Mouse (Mus musculus) bone marrow macrophage, adult 2 months (primary cell): ENCODE results near the gene Rapgef2.

Experiments used
- CTCF ChIP-seq: IDR thresholded peaks from 2 replicates; pipeline ENCODE4 v1.5.1; 2012; ENCODE audit warnings: low read depth, mild to moderate bottlenecking, low read length, moderate library complexity
- POLR2A ChIP-seq: IDR thresholded peaks from 2 replicates; pipeline ENCODE4 v1.6.1; 2012; ENCODE audit warnings: mild to moderate bottlenecking, low read depth, low read length, borderline replicate concordance

- TF ChIP-seq POLR2A (no peak), CTCF (no peak)
Measured at GRCm38 (mm10) chr3:79228304-79228703, 58.0 kb downstream of the Rapgef2 start.
